Mouse (Mus musculus): Measurements from ENCODE around the gene Dnajc25.

GRCm38 (mm10) chr4:59040397-59041287, 45.8 kb downstream of the Dnajc25 start:
- TF ChIP-seq CTCF (IDR thresholded peaks at IDR 0.05; ENCODE audit: low read depth), result no peak
- no peak for TF ChIP-seq EP300 (IDR thresholded peaks at IDR 0.05; ENCODE audit: low read depth)
